Mouse (Mus musculus): ENCODE measurements around the gene Fshr.

GRCm38 (mm10) chr17:89162475-89162874 lies 38.0 kb downstream of the Fshr start:
- no peak for TF ChIP-seq CTCF (IDR thresholded peaks at IDR 0.05; ENCODE audit: low read depth)
- no peak for TF ChIP-seq EP300 (IDR thresholded peaks at IDR 0.05; ENCODE audit: low read depth)
